ENCODE assay signal across 14 mouse cellular contexts in genomic region chr16:76222960-76223359, GRCm38 (mm10).
"Had no signal": no experiment of that assay in that cellular context is flagged by ENCODE, and none has a peak within 500 bp of the region (broad histone marks: within the 10 kb centered on the region; RNA-seq: fewer than 3 reads in every experiment).

No protein-coding gene starts in this region.

- H3K27ac ChIP-seq: hindbrain, embryonic 13.5 days; hindbrain, postnatal 0 days; left cerebral cortex, adult 2 months; limb, embryonic 10.5 days; liver, embryonic 15.5 days; midbrain, embryonic 12.5 days; stomach, postnatal 0 days had no signal

- H3K4me3 ChIP-seq: hindbrain, embryonic 13.5 days; left cerebral cortex, adult 2 months; limb, embryonic 10.5 days; liver, embryonic 15.5 days; midbrain, embryonic 12.5 days had no signal

- ATAC-seq: hindbrain, postnatal 0 days; lung, postnatal 0 days had no signal

- H3K27me3 ChIP-seq: hindbrain, embryonic 13.5 days; liver, embryonic 15.5 days; midbrain, embryonic 12.5 days had no signal

- H3K36me3 ChIP-seq: hindbrain, embryonic 13.5 days; limb, embryonic 10.5 days; liver, embryonic 15.5 days; midbrain, embryonic 12.5 days had no signal

- H3K9ac ChIP-seq: hindbrain, embryonic 13.5 days; liver, embryonic 15.5 days; midbrain, embryonic 12.5 days had no signal

- DNase-seq: lung, adult 2 months; lung, postnatal 36 days; right cerebral cortex, postnatal 25 days; thymus, adult 18-20 months; thymus, postnatal 14 days had no signal

- H3K4me1 ChIP-seq: hindbrain, embryonic 13.5 days; midbrain, embryonic 12.5 days had no signal

- H3K9me3 ChIP-seq: hindbrain, embryonic 13.5 days; limb, embryonic 10.5 days; liver, embryonic 15.5 days; midbrain, embryonic 12.5 days had no signal

- H3K4me2 ChIP-seq: hindbrain, embryonic 13.5 days; liver, embryonic 11.5 days; liver, embryonic 15.5 days; midbrain, embryonic 12.5 days had no signal
